Comparison of ENCODE assay signal across 8 mouse cellular contexts in genomic region chr7:25269545-25270271, GRCm38 (mm10). TPM values are rescaled to one million over a fixed set of nuclear protein-coding genes. Genes with fewer than 3 reads are reported as not detected.
DNase-seq lines count a peak whose midpoint lies in the region; ATAC-seq and TF ChIP-seq lines count a peak whose summit lies in the region.

No protein-coding gene starts in this region.

- H3K4me2 ChIP-seq in heart, embryonic 16.5 days (ENCODE audit: low read depth, low read length), result peak overlapping the region; percentile 74
- H3K4me2 ChIP-seq in liver, embryonic 15.5 days, result peak overlapping the region; percentile 90
- peak overlapping the region; percentile 75 for H3K4me2 ChIP-seq in stomach, embryonic 14.5 days (replicated peaks; ENCODE audit: low read depth, low read length)

- peak; percentile 27 for DNase-seq in cerebellum, adult 11 months
- DNase-seq in cerebellum, postnatal 36 days, result no peak
- no peak for DNase-seq in thymus, adult 2 months
- DNase-seq in thymus, postnatal 0 days (ENCODE audit: low spot score), result no peak
- DNase-seq in right cerebral cortex, postnatal 25 days, result no peak

- H3K36me3 ChIP-seq in thymus, adult 2 months (ENCODE audit: control insufficient read depth, insufficient read depth, low read length), result no peaks in the 10 kb centered on the region
- 0 out of 2 replicates have a peak, but pooled peaks cover 5% of the 10 kb centered on the region for H3K36me3 ChIP-seq in heart, embryonic 16.5 days (ENCODE audit: control insufficient read depth, insufficient read depth)
- H3K36me3 ChIP-seq in liver, embryonic 15.5 days (replicated peaks), result peaks cover 26% of the 10 kb centered on the region
- peaks cover 17% of the 10 kb centered on the region for H3K36me3 ChIP-seq in stomach, embryonic 14.5 days (ENCODE audit: control insufficient read depth, insufficient read depth, low read length)

- H3K27me3 ChIP-seq in thymus, adult 2 months (ENCODE audit: control insufficient read depth, insufficient read depth, low read length), result no peaks in the 10 kb centered on the region
- H3K27me3 ChIP-seq in heart, embryonic 16.5 days (ENCODE audit: control insufficient read depth, insufficient read depth, low read length), result no peaks in the 10 kb centered on the region
- no peaks in the 10 kb centered on the region for H3K27me3 ChIP-seq in liver, embryonic 15.5 days
- H3K27me3 ChIP-seq in stomach, embryonic 14.5 days (ENCODE audit: control insufficient read depth, insufficient read depth, low read length), result no peaks in the 10 kb centered on the region

- peak overlapping the region; percentile 84 for H3K27ac ChIP-seq in thymus, adult 2 months (ENCODE audit: control insufficient read depth, insufficient read depth, low read length)
- H3K27ac ChIP-seq in heart, embryonic 16.5 days (ENCODE audit: low read length), result peak overlapping the region; percentile 84
- peak overlapping the region; percentile 95 for H3K27ac ChIP-seq in liver, embryonic 15.5 days (replicated peaks)
- H3K27ac ChIP-seq in stomach, embryonic 14.5 days (ENCODE audit: low read length), result no peak overlapping the region; the same call in 1 of the 2 replicates

- no peak for TF ChIP-seq CTCF in thymus, adult 2 months (IDR thresholded peaks at IDR 0.05; ENCODE audit: borderline replicate concordance, control insufficient read depth, extremely low read depth, insufficient read depth, low read length, poor library complexity)

- H3K4me3 ChIP-seq in thymus, adult 2 months (ENCODE audit: control insufficient read depth, insufficient read depth, low read length), result peak overlapping the region; percentile 77
- H3K4me3 ChIP-seq in heart, embryonic 16.5 days (ENCODE audit: low read length), result peak overlapping the region; percentile 89
- H3K4me3 ChIP-seq in liver, embryonic 15.5 days (replicated peaks), result peak overlapping the region; percentile 85
- 0 out of 2 replicates have a peak overlapping the region, but pooled peaks have one; percentile 81 for H3K4me3 ChIP-seq in stomach, embryonic 14.5 days (ENCODE audit: low read depth, low read length)

- peaks cover 43% of the 10 kb centered on the region for H3K4me1 ChIP-seq in thymus, adult 2 months (replicated peaks; ENCODE audit: control insufficient read depth, insufficient read depth, low read length)
- peaks cover 33% of the 10 kb centered on the region for H3K4me1 ChIP-seq in heart, embryonic 16.5 days (ENCODE audit: control insufficient read depth, insufficient read depth, low read length)
- peaks cover 84% of the 10 kb centered on the region for H3K4me1 ChIP-seq in liver, embryonic 15.5 days (replicated peaks)
- peaks cover 12% of the 10 kb centered on the region for H3K4me1 ChIP-seq in stomach, embryonic 14.5 days (ENCODE audit: control insufficient read depth, insufficient read depth, low read length)

- ATAC-seq in heart, embryonic 16.5 days (replicated peaks; ENCODE audit: extremely low read depth, insufficient read depth, low FRiP score), result no peak
- ATAC-seq in liver, embryonic 15.5 days (ENCODE audit: insufficient read depth), result no peak
- ATAC-seq in stomach, embryonic 14.5 days (ENCODE audit: insufficient number of reproducible peaks, insufficient read depth, low FRiP score, low read depth), result no peak

- no peak for TF ChIP-seq POLR2A in thymus, adult 2 months (IDR thresholded peaks at IDR 0.05; ENCODE audit: control insufficient read depth, extremely low read depth, insufficient read depth, low read length, poor library complexity)

- peak overlapping the region; percentile 92 for H3K9ac ChIP-seq in heart, embryonic 16.5 days (ENCODE audit: low read length)
- H3K9ac ChIP-seq in liver, embryonic 15.5 days, result peak overlapping the region; percentile 98
- H3K9ac ChIP-seq in stomach, embryonic 14.5 days (replicated peaks; ENCODE audit: low read depth, low read length), result no peak overlapping the region

- 15% methylated on average over 8 of the region's 8 CpGs for WGBS in thymus, adult 2 months
- WGBS in heart, embryonic 16.5 days, result 78% methylated on average over 8 of the region's 8 CpGs
- 66% methylated on average over 8 of the region's 8 CpGs for WGBS in liver, embryonic 15.5 days (ENCODE audit: insufficient replicate concordance)
- WGBS in stomach, embryonic 14.5 days, result 82% methylated on average over 8 of the region's 8 CpGs

- no peaks in the 10 kb centered on the region for H3K9me3 ChIP-seq in heart, embryonic 16.5 days (replicated peaks; ENCODE audit: control insufficient read depth, low read length)
- H3K9me3 ChIP-seq in liver, embryonic 15.5 days (replicated peaks), result no peaks in the 10 kb centered on the region
- no peaks in the 10 kb centered on the region for H3K9me3 ChIP-seq in stomach, embryonic 14.5 days (ENCODE audit: control insufficient read depth, low read depth, low read length)

RNA-seq across cellular contexts. Expression of gene Cic, which starts 2.2 kb away (rescaled TPM):
- polyA plus RNA-seq in thymus, adult 2 months (2012; rRNA removed), result 270 and 297 TPM in 2 replicates
- 28.4 and 37.2 TPM in 2 replicates for polyA plus RNA-seq in thymus, postnatal 0 days (2015; fragmentation: Nextera tagmentation; extraction: Ambion mirVana)
- polyA plus RNA-seq in heart, embryonic 16.5 days (2015; fragmentation: Nextera tagmentation; extraction: Ambion mirVana), result 22.7 and 24.7 TPM in 2 replicates
- 8.9 and 10.2 TPM in 2 replicates for polyA plus RNA-seq in liver, embryonic 15.5 days (2015; fragmentation: Nextera tagmentation; extraction: Ambion mirVana)
- 51.4 and 54.1 TPM in 2 replicates for polyA plus RNA-seq in stomach, embryonic 14.5 days (2014; fragmentation: Nextera tagmentation; extraction: Ambion mirVana)

RNA-seq across cellular contexts. Expression of gene Erf, which starts 19.1 kb away (rescaled TPM):
- 59.4 and 60.4 TPM in 2 replicates for polyA plus RNA-seq in thymus, adult 2 months (2012; rRNA removed)
- 4.5 and 6.4 TPM in 2 replicates for polyA plus RNA-seq in thymus, postnatal 0 days (2015; fragmentation: Nextera tagmentation; extraction: Ambion mirVana)
- 8.5 and 11.2 TPM in 2 replicates for polyA plus RNA-seq in heart, embryonic 16.5 days (2015; fragmentation: Nextera tagmentation; extraction: Ambion mirVana)
- polyA plus RNA-seq in liver, embryonic 15.5 days (2015; fragmentation: Nextera tagmentation; extraction: Ambion mirVana), result 4.6 and 4.8 TPM in 2 replicates
- 25.8 and 27.7 TPM in 2 replicates for polyA plus RNA-seq in stomach, embryonic 14.5 days (2014; fragmentation: Nextera tagmentation; extraction: Ambion mirVana)

RNA-seq across cellular contexts. Expression of gene Pafah1b3, which starts 28.1 kb away (rescaled TPM):
- 138 and 140 TPM in 2 replicates for polyA plus RNA-seq in thymus, adult 2 months (2012; rRNA removed)
- polyA plus RNA-seq in thymus, postnatal 0 days (2015; fragmentation: Nextera tagmentation; extraction: Ambion mirVana), result 142 TPM in 2 replicates
- 111 and 121 TPM in 2 replicates for polyA plus RNA-seq in heart, embryonic 16.5 days (2015; fragmentation: Nextera tagmentation; extraction: Ambion mirVana)
- 25.7 and 26.1 TPM in 2 replicates for polyA plus RNA-seq in liver, embryonic 15.5 days (2015; fragmentation: Nextera tagmentation; extraction: Ambion mirVana)
- 274 and 284 TPM in 2 replicates for polyA plus RNA-seq in stomach, embryonic 14.5 days (2014; fragmentation: Nextera tagmentation; extraction: Ambion mirVana)

RNA-seq across cellular contexts. Expression of gene Prr19, which starts 31.5 kb away (rescaled TPM):
- 0.08 TPM in 1 of 2 replicates, not detected in the other for polyA plus RNA-seq in thymus, adult 2 months (2012; rRNA removed)
- 0.22 and 0.23 TPM in 2 replicates for polyA plus RNA-seq in thymus, postnatal 0 days (2015; fragmentation: Nextera tagmentation; extraction: Ambion mirVana)
- polyA plus RNA-seq in heart, embryonic 16.5 days (2015; fragmentation: Nextera tagmentation; extraction: Ambion mirVana), result not detected in 2 replicates
- polyA plus RNA-seq in liver, embryonic 15.5 days (2015; fragmentation: Nextera tagmentation; extraction: Ambion mirVana), result 0.07 TPM in 1 of 2 replicates, not detected in the other
- 0.76 and 1.1 TPM in 2 replicates for polyA plus RNA-seq in stomach, embryonic 14.5 days (2014; fragmentation: Nextera tagmentation; extraction: Ambion mirVana)

RNA-seq across cellular contexts. Expression of gene Gsk3a, which starts 32.1 kb away (rescaled TPM):
- 332 and 343 TPM in 2 replicates for polyA plus RNA-seq in thymus, adult 2 months (2012; rRNA removed)
- polyA plus RNA-seq in thymus, postnatal 0 days (2015; fragmentation: Nextera tagmentation; extraction: Ambion mirVana), result 16.7 and 17.5 TPM in 2 replicates
- 6.7 and 6.8 TPM in 2 replicates for polyA plus RNA-seq in heart, embryonic 16.5 days (2015; fragmentation: Nextera tagmentation; extraction: Ambion mirVana)
- polyA plus RNA-seq in liver, embryonic 15.5 days (2015; fragmentation: Nextera tagmentation; extraction: Ambion mirVana), result 6.4 and 7.4 TPM in 2 replicates
- 14.7 and 15.9 TPM in 2 replicates for polyA plus RNA-seq in stomach, embryonic 14.5 days (2014; fragmentation: Nextera tagmentation; extraction: Ambion mirVana)
